In genomic region chr4:32833494-32834282, GRCm38 (mm10) we compare ENCODE assay signal across 7 mouse cellular contexts. TPM values are rescaled to one million over a fixed set of nuclear protein-coding genes. Genes with fewer than 3 reads are reported as not detected.
DNase-seq lines count a peak whose midpoint lies in the region; ATAC-seq and TF ChIP-seq lines count a peak whose summit lies in the region.

No protein-coding gene starts in this region.

- H3K9ac ChIP-seq in ES-Bruce4 (ENCODE audit: low read depth, poor library complexity, severe bottlenecking), result no peak overlapping the region; the same call in 1 of the 2 replicates
- H3K9ac ChIP-seq in forebrain, embryonic 13.5 days, result no peak overlapping the region
- H3K9ac ChIP-seq in liver, embryonic 12.5 days, result no peak overlapping the region
- H3K9ac ChIP-seq in stomach, postnatal 0 days (ENCODE audit: low read length), result no peak overlapping the region

- DNase-seq in brain, adult 2 months (ENCODE audit: low read depth, low spot score), result peak; percentile 79
- DNase-seq in stomach, postnatal 0 days (ENCODE audit: low spot score), result no peak
- DNase-seq in lung, postnatal 4 days, result no peak
- DNase-seq in left cerebral cortex, adult 9 months (ENCODE audit: low spot score in 2 of 2), result no peak

- no peaks in the 10 kb centered on the region for H3K36me3 ChIP-seq in ES-Bruce4 (ENCODE audit: control insufficient read depth, insufficient read depth, low read length, poor library complexity, severe bottlenecking)
- H3K36me3 ChIP-seq in forebrain, embryonic 13.5 days (ENCODE audit: poor library complexity, severe bottlenecking), result no peaks in the 10 kb centered on the region
- H3K36me3 ChIP-seq in liver, embryonic 12.5 days, result no peaks in the 10 kb centered on the region
- no peaks in the 10 kb centered on the region for H3K36me3 ChIP-seq in stomach, postnatal 0 days (ENCODE audit: control insufficient read depth, insufficient read depth, low read length)

- H3K27ac ChIP-seq in ES-Bruce4 (ENCODE audit: insufficient read depth, low read length), result no peak overlapping the region
- no peak overlapping the region for H3K27ac ChIP-seq in forebrain, embryonic 13.5 days
- H3K27ac ChIP-seq in liver, embryonic 12.5 days, result no peak overlapping the region
- no peak overlapping the region for H3K27ac ChIP-seq in stomach, postnatal 0 days (replicated peaks)

- peak overlapping the region; percentile 48 for H3K4me3 ChIP-seq in ES-Bruce4 (ENCODE audit: low read depth, low read length)
- peak overlapping the region; percentile 26 for H3K4me3 ChIP-seq in forebrain, embryonic 13.5 days
- 0 out of 2 replicates have a peak overlapping the region, but pooled peaks have one; percentile 16 for H3K4me3 ChIP-seq in liver, embryonic 12.5 days
- no peak overlapping the region for H3K4me3 ChIP-seq in stomach, postnatal 0 days (ENCODE audit: low read depth, low read length)

- H3K4me2 ChIP-seq in forebrain, embryonic 13.5 days, result peak overlapping the region; percentile 53
- H3K4me2 ChIP-seq in liver, embryonic 12.5 days, result peak overlapping the region; percentile 56
- peak overlapping the region; percentile 18; the same call in 1 of the 2 replicates for H3K4me2 ChIP-seq in stomach, postnatal 0 days (replicated peaks; ENCODE audit: low read depth)

- no peak for TF ChIP-seq EP300 in ES-Bruce4 (IDR thresholded peaks at IDR 0.05; ENCODE audit: insufficient read depth, low read depth, low read length)
- TF ChIP-seq EP300 in stomach, postnatal 0 days (optimal IDR thresholded peaks at IDR 0.05), result no peak

- no peak for TF ChIP-seq CTCF in ES-Bruce4 (IDR thresholded peaks at IDR 0.05; ENCODE audit: low read depth, low read length)
- TF ChIP-seq CTCF in stomach, postnatal 0 days (IDR thresholded peaks at IDR 0.05; ENCODE audit: low read depth), result no peak

- H3K4me1 ChIP-seq in ES-Bruce4 (ENCODE audit: control insufficient read depth, insufficient read depth, low read length), result no peaks in the 10 kb centered on the region
- H3K4me1 ChIP-seq in forebrain, embryonic 13.5 days, result peaks cover 18% of the 10 kb centered on the region; the same call in 1 of the 2 replicates
- H3K4me1 ChIP-seq in liver, embryonic 12.5 days, result peaks cover 19% of the 10 kb centered on the region
- no peaks in the 10 kb centered on the region for H3K4me1 ChIP-seq in stomach, postnatal 0 days (replicated peaks; ENCODE audit: control insufficient read depth, insufficient read depth)

- no peaks in the 10 kb centered on the region for H3K27me3 ChIP-seq in ES-Bruce4 (ENCODE audit: control insufficient read depth, insufficient read depth, low read length, poor library complexity, severe bottlenecking)
- no peaks in the 10 kb centered on the region for H3K27me3 ChIP-seq in forebrain, embryonic 13.5 days
- H3K27me3 ChIP-seq in liver, embryonic 12.5 days (replicated peaks), result no peaks in the 10 kb centered on the region
- H3K27me3 ChIP-seq in stomach, postnatal 0 days (ENCODE audit: control insufficient read depth, insufficient read depth, low read length), result no peaks in the 10 kb centered on the region

- ATAC-seq in forebrain, embryonic 13.5 days, result peak; percentile 87
- ATAC-seq in liver, embryonic 12.5 days, result 0 out of 2 replicates have a peak, but pooled peaks have one; percentile 65
- no peak for ATAC-seq in stomach, postnatal 0 days (ENCODE audit: low FRiP score, low TSS enrichment)

- H3K9me3 ChIP-seq in ES-Bruce4 (replicated peaks; ENCODE audit: control insufficient read depth, insufficient read depth, low read length, poor library complexity, severe bottlenecking), result no peaks in the 10 kb centered on the region
- H3K9me3 ChIP-seq in forebrain, embryonic 13.5 days (replicated peaks), result no peaks in the 10 kb centered on the region
- no peaks in the 10 kb centered on the region for H3K9me3 ChIP-seq in liver, embryonic 12.5 days (replicated peaks)
- H3K9me3 ChIP-seq in stomach, postnatal 0 days (ENCODE audit: control insufficient read depth, low read length), result no peaks in the 10 kb centered on the region

- TF ChIP-seq POLR2A in ES-Bruce4 (IDR thresholded peaks at IDR 0.05; ENCODE audit: insufficient read depth, low read length), result no peak

- WGBS in forebrain, embryonic 13.5 days, result 49% methylated on average over 17 of the region's 17 CpGs
- 43% methylated on average over 17 of the region's 17 CpGs for WGBS in liver, embryonic 12.5 days (ENCODE audit: insufficient replicate concordance)
- WGBS in stomach, postnatal 0 days, result 47% methylated on average over 17 of the region's 17 CpGs

RNA-seq across cellular contexts. Expression of gene Lyrm2, which starts 33.6 kb away (rescaled TPM):
- polyA plus RNA-seq in ES-Bruce4 (2011; ENCODE audit: insufficient read depth, insufficient read length, low read depth, missing spikeins), result 30.2 and 30.8 TPM in 2 replicates
- 170 and 172 TPM in 2 replicates for polyA plus RNA-seq in forebrain, embryonic 13.5 days (2015; fragmentation: Nextera tagmentation; extraction: Ambion mirVana)
- 45.2 and 48.3 TPM in 2 replicates for polyA plus RNA-seq in liver, embryonic 12.5 days (2016; fragmentation: Nextera tagmentation; extraction: Ambion mirVana)
- polyA plus RNA-seq in stomach, postnatal 0 days (2015; fragmentation: Nextera tagmentation; extraction: Ambion mirVana), result 87.8 and 88.1 TPM in 2 replicates
